Mouse (Mus musculus) lung, embryonic 15.5 days (tissue): ENCODE measurements at regions not wholly inside any gene's neighbourhood (a gene's known extent, or its start where the extent isn't known, plus 50 kb on each side); places are given as distances from the start of the nearest gene placed in this dataset.

ENCODE experiments used
- ATAC-seq: fragments of 200-750 bp; cut with Nextera tagmentation; 2 replicates; pipeline ENCODE4 v1.8.0; 2017; ENCODE audit warnings: moderate number of reproducible peaks, borderline replicate concordance; ENCODE audit not compliant: low FRiP score, low TSS enrichment; ENCODE audit errors: extremely low read depth
- H3K27ac ChIP-seq: fragments of 300-500 bp; sonication (generic); 2 replicates; pipeline ENCODE4 v1.5.1; 2015; ENCODE audit warnings: moderate library complexity, mild to moderate bottlenecking, inconsistent platforms
- H3K27me3 ChIP-seq: fragments of 300-500 bp; sonication (generic); 2 replicates; pipeline ENCODE4 v1.6.1; 2015; ENCODE audit warnings: inconsistent platforms
- H3K36me3 ChIP-seq: fragments of 300-500 bp; sonication (generic); 2 replicates; pipeline ENCODE4 v1.6.1; 2015; ENCODE audit warnings: inconsistent platforms
- H3K4me1 ChIP-seq: fragments of 300-500 bp; sonication (generic); 2 replicates; pipeline ENCODE4 v1.6.1; 2015; ENCODE audit warnings: inconsistent platforms
- H3K4me2 ChIP-seq: fragments of 300-500 bp; sonication (generic); 2 replicates; pipeline ENCODE4 v1.6.1; 2015; ENCODE audit warnings: inconsistent platforms, mild to moderate bottlenecking, moderate library complexity
- H3K4me3 ChIP-seq: fragments of 300-500 bp; sonication (generic); 2 replicates; pipeline ENCODE4 v1.5.1; 2015; ENCODE audit warnings: mild to moderate bottlenecking, inconsistent platforms
- H3K9ac ChIP-seq: fragments of 300-500 bp; sonication (generic); 2 replicates; pipeline ENCODE4 v1.6.1; 2015; ENCODE audit warnings: inconsistent platforms
- H3K9me3 ChIP-seq: fragments of 300-500 bp; sonication (generic); 2 replicates; pipeline ENCODE4 v1.6.1; 2016; ENCODE audit warnings: inconsistent platforms
- WGBS: fragments of 180-500 bp; shearing (Covaris S2); methylation state at CpG from one replicate; pipeline ENCODE4 v1.1.7; 2015; 5-methylcytosine and 5-hydroxymethylcytosine counted together

GRCm38 (mm10) chr9:32852282-32852681, 216.3 kb downstream of the Ets1 start:
- no peaks in the 10 kb centered on the region for H3K27me3 ChIP-seq
- WGBS = 62% methylated on average over 3 of the region's 3 CpGs
- H3K9me3 ChIP-seq = no peaks in the 10 kb centered on the region
- no peak overlapping the region for H3K9ac ChIP-seq
- no peaks in the 10 kb centered on the region for H3K4me1 ChIP-seq
- H3K4me3 ChIP-seq = no peak overlapping the region
- H3K4me2 ChIP-seq = no peak overlapping the region
- no peak overlapping the region for H3K27ac ChIP-seq
- no peaks in the 10 kb centered on the region for H3K36me3 ChIP-seq
- no peak for ATAC-seq

- Histone ChIP-seq H3K27me3 (no peaks in the 10 kb centered on the region), H3K4me3 (no peak overlapping the region), H3K4me2 (no peak overlapping the region), H3K9ac (no peak overlapping the region), H3K36me3 (no peaks in the 10 kb centered on the region), H3K27ac (no peak overlapping the region), H3K4me1 (no peaks in the 10 kb centered on the region), H3K9me3 (no peaks in the 10 kb centered on the region)
- no peak for ATAC-seq
- 67% methylated on average over 5 of the region's 5 CpGs for WGBS
Observed at GRCm38 (mm10) chr9:32863286-32863685, 227.3 kb downstream of the Ets1 start.

- Histone ChIP-seq H3K9ac (no peak overlapping the region), H3K27me3 (no peaks in the 10 kb centered on the region), H3K36me3 (no peaks in the 10 kb centered on the region), H3K9me3 (no peaks in the 10 kb centered on the region), H3K27ac (no peak overlapping the region), H3K4me3 (no peak overlapping the region), H3K4me1 (no peaks in the 10 kb centered on the region), H3K4me2 (no peak overlapping the region)
- WGBS = 69% methylated on average over 8 of the region's 8 CpGs
- ATAC-seq = no peak
Observed at GRCm38 (mm10) chr9:32868936-32869335, 232.9 kb downstream of the Ets1 start.

- Histone ChIP-seq H3K4me1 (no peaks in the 10 kb centered on the region), H3K4me3 (no peak overlapping the region), H3K4me2 (no peak overlapping the region), H3K27me3 (no peaks in the 10 kb centered on the region), H3K9me3 (no peaks in the 10 kb centered on the region), H3K27ac (no peak overlapping the region), H3K36me3 (no peaks in the 10 kb centered on the region), H3K9ac (no peak overlapping the region)
- no peak for ATAC-seq
- WGBS = 37% methylated on average over 6 of the region's 6 CpGs
Observed at GRCm38 (mm10) chr9:32874306-32874875, 238.4 kb downstream of the Ets1 start.

- no peak overlapping the region for H3K4me3 ChIP-seq
- whole genome bisulfite sequencing = 63% methylated on average over 7 of the region's 7 CpGs
- ATAC-seq = no peak
Observed at GRCm38 (mm10) chr9:32882819-32883587, 247.0 kb downstream of the Ets1 start.

GRCm38 (mm10) chr9:32886008-32886650, 250.1 kb downstream of the Ets1 start:
- WGBS = 61% methylated on average over 6 of the region's 6 CpGs

More at GRCm38 (mm10) chr9:32882819-32883587, 247.0 kb downstream of the Ets1 start:
- no peaks in the 10 kb centered on the region for H3K36me3 ChIP-seq
- H3K4me2 ChIP-seq = no peak overlapping the region
- H3K4me1 ChIP-seq = peaks cover 8% of the 10 kb centered on the region; the same call in 1 of the 2 replicates
- no peak overlapping the region for H3K9ac ChIP-seq
- H3K9me3 ChIP-seq = no peaks in the 10 kb centered on the region
- H3K27ac ChIP-seq = no peak overlapping the region
- no peaks in the 10 kb centered on the region for H3K27me3 ChIP-seq

GRCm38 (mm10) chr9:32899801-32900200, 263.8 kb downstream of the Ets1 start:
- WGBS = 22% methylated on average over 4 of the region's 4 CpGs
- Histone ChIP-seq H3K9me3 (no peaks in the 10 kb centered on the region), H3K27ac (peak overlapping the region; percentile 68; the same call in 1 of the 2 replicates)

More at GRCm38 (mm10) chr9:32886008-32886650, 250.1 kb downstream of the Ets1 start:
- no peak overlapping the region for H3K4me3 ChIP-seq
- no peak overlapping the region for H3K27ac ChIP-seq
- H3K27me3 ChIP-seq = no peaks in the 10 kb centered on the region
- H3K9me3 ChIP-seq = no peaks in the 10 kb centered on the region
- peaks cover 8% of the 10 kb centered on the region; the same call in 1 of the 2 replicates for H3K4me1 ChIP-seq
- H3K4me2 ChIP-seq = no peak overlapping the region
- H3K9ac ChIP-seq = no peak overlapping the region
- no peaks in the 10 kb centered on the region for H3K36me3 ChIP-seq
- no peak for ATAC-seq

GRCm38 (mm10) chr9:32901287-32901686, 265.3 kb downstream of the Ets1 start:
- Histone ChIP-seq H3K4me1 (0 out of 2 replicates have a peak, but pooled peaks cover 3% of the 10 kb centered on the region), H3K27me3 (no peaks in the 10 kb centered on the region), H3K27ac (peak overlapping the region; percentile 57), H3K36me3 (no peaks in the 10 kb centered on the region), H3K9me3 (no peaks in the 10 kb centered on the region), H3K4me2 (no peak overlapping the region), H3K9ac (no peak overlapping the region), H3K4me3 (no peak overlapping the region)
- WGBS = 38% methylated on average over 4 of the region's 4 CpGs
- ATAC-seq = peak; percentile 85

More at GRCm38 (mm10) chr9:32899801-32900200, 263.8 kb downstream of the Ets1 start:
- H3K4me1 ChIP-seq = 0 out of 2 replicates have a peak, but pooled peaks cover 3% of the 10 kb centered on the region
- no peaks in the 10 kb centered on the region for H3K36me3 ChIP-seq
- H3K9ac ChIP-seq = no peak overlapping the region
- H3K4me2 ChIP-seq = no peak overlapping the region
- no peak overlapping the region for H3K4me3 ChIP-seq
- H3K27me3 ChIP-seq = no peaks in the 10 kb centered on the region
- no peak for ATAC-seq

GRCm38 (mm10) chr9:32906233-32906872, 270.3 kb downstream of the Ets1 start:
- WGBS = 41% methylated on average over 8 of the region's 8 CpGs
- Histone ChIP-seq H3K4me2 (no peak overlapping the region), H3K4me3 (no peak overlapping the region), H3K27ac (peak overlapping the region; percentile 2; the same call in 1 of the 2 replicates), H3K36me3 (no peaks in the 10 kb centered on the region), H3K27me3 (no peaks in the 10 kb centered on the region), H3K9ac (no peak overlapping the region), H3K4me1 (0 out of 2 replicates have a peak, but pooled peaks cover 3% of the 10 kb centered on the region), H3K9me3 (no peaks in the 10 kb centered on the region)
- ATAC-seq = peak; percentile 42; the same call in 1 of the 2 replicates

GRCm38 (mm10) chr9:32910641-32911040, 274.6 kb downstream of the Ets1 start:
- 63% methylated on average over 7 of the region's 7 CpGs for WGBS

GRCm38 (mm10) chr9:32915633-32916032, 279.6 kb downstream of the Ets1 start:
- Histone ChIP-seq H3K27ac (no peak overlapping the region), H3K9ac (no peak overlapping the region), H3K4me3 (no peak overlapping the region), H3K9me3 (no peaks in the 10 kb centered on the region), H3K36me3 (no peaks in the 10 kb centered on the region), H3K27me3 (no peaks in the 10 kb centered on the region), H3K4me2 (no peak overlapping the region), H3K4me1 (no peaks in the 10 kb centered on the region)
- 77% methylated on average over 3 of the region's 3 CpGs for WGBS
- ATAC-seq = no peak

More at GRCm38 (mm10) chr9:32910641-32911040, 274.6 kb downstream of the Ets1 start:
- Histone ChIP-seq H3K4me2 (no peak overlapping the region), H3K27me3 (no peaks in the 10 kb centered on the region), H3K9ac (no peak overlapping the region), H3K36me3 (no peaks in the 10 kb centered on the region), H3K4me3 (no peak overlapping the region), H3K9me3 (no peaks in the 10 kb centered on the region), H3K4me1 (no peaks in the 10 kb centered on the region), H3K27ac (no peak overlapping the region)
- no peak for ATAC-seq
